Mouse (Mus musculus) activated CD4-positive, CD25-positive, alpha-beta regulatory T cell (primary cell): ENCODE results near the gene Rab5c. TPM values are rescaled to one million over a fixed set of nuclear protein-coding genes. Genes with fewer than 3 reads are reported as not detected.

Experiments
- polyA plus RNA-seq, 2 experiments: library from polyadenylated mRNA; unstranded; fragments of 100-300 nt; shearing (Covaris generic); gene quantifications; one replicate each; pipeline ENCODE4 v1.2.1; 2017

The Rab5c gene
- 100 to 1,000 TPM in 1 of 2 experiments, 10 to 100 TPM in 1; 75.3 to 112 TPM for polyA plus RNA-seq

DNA sequence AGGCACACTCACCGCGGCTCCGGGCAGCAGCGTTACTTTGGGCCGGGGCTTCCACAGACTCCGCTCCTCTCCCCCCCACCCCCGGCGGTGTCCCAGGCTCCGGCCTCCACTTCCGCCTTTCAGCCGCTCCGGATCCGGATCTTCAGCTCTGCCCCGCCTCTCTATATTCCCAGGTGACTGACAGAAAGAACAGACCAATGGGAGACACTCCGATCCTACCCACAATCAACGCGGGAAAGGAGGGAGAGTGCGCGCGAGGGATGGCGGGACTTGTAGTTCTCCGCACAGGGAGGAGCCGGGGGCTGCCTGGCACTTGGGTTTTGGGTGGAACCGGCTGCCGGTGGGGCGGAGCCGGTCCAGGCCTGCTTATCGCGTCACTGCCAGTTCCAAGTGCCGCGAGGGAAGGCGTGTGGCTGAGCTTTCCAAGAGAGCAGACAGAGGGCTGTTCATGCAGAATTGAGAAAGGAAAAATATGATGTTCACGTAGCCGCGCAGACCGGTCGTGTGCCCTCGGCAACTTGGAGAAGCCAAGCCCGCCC, at the start of gene Rab5c:
Gene Rab5c (minus strand): TSS at position 150 of the 539 bp plus-strand sequence.

GRCm38 (mm10) chr11:100770646-100771408, 32.8 kb upstream of the Rab5c start, which contains the start of gene Ghdc:
TSS of gene Ghdc (minus strand) at chr11:100770957.

GRCm38 (mm10) chr11:100762831-100763230, 24.8 kb upstream of the Rab5c start, which contains the start of gene Hcrt:
TSS of gene Hcrt (minus strand) at chr11:100762931.

GRCm38 (mm10) chr11:100759611-100760233, 21.7 kb upstream of the Rab5c start, which contains the start of gene Kcnh4:
TSS of gene Kcnh4 (minus strand) at chr11:100759942.

DNA sequence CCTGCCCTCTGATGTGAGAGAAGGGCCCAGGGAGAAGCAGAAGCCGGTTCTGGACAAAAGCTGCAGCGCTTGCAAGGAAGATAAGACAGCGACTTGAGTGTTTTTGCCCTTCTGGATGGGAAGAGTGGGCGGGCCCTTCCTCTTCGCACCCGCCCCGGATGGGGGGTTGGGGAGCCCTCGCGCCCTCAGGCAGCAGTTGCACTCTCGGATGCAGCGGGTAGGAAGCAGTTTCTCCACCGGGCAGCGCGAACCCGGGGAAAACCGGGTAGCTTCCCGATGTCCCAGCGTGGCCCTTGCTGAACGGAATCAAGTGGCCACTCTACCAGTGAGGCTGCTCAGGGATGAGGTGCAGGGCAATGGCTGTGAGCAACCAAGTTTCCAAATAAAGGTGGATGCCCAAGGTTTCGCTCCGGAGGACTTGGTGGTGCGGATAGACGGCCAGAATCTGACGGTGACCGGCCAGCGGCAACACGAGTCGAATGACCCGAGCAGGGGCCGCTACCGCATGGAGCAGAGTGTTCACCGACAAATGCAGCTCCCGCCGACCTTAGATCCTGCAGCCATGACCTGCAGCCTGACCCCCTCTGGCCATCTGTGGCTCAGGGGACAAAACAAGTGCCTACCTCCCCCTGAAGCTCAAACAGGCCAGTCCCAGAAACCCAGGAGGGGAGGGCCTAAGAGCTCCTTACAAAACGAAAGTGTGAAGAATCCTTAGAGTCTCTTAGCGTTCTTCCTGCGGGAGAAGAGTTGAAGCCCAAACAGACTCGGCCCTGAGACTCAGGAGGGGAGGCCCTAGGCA, 24.1 kb downstream of the Rab5c start, which contains the start of gene Hspb9:
Gene Hspb9 (plus strand): TSS at position 116 of the 799 bp plus-strand sequence.

GRCm38 (mm10) chr11:100711783-100712615, 26.0 kb downstream of the Rab5c start, which contains the start of gene Kat2a:
TSS of gene Kat2a (minus strand) at chr11:100712465.

GRCm38 (mm10) chr11:100703851-100704531, 34.0 kb downstream of the Rab5c start, which contains the start of gene Dhx58:
TSS of gene Dhx58 (minus strand) at chr11:100704271.

GRCm38 (mm10) chr11:100692164-100692616, 45.8 kb downstream of the Rab5c start, which contains the start of gene Zfp385c:
TSS of gene Zfp385c (minus strand) at chr11:100692455.

Other genes starting within 250 kb of the Rab5c start
- 100 to 1,000 TPM in 1 of 2 experiments, 10 to 100 TPM in 1; 94.4 to 139 TPM for gene Acly, start 210.2 kb downstream of the Rab5c start, polyA plus RNA-seq
- gene Ttc25, start 192.6 kb downstream of the Rab5c start, polyA plus RNA-seq: 1 to 10 TPM in 1 of 2 experiments, under 1 TPM in 1; 0.16 to 1.3 TPM
- gene Cnp, start 163.3 kb downstream of the Rab5c start, polyA plus RNA-seq: 100 to 1,000 TPM; 373 to 396 TPM
- 10 to 100 TPM; 28.6 to 31.5 TPM for gene Nkiras2, start 119.0 kb downstream of the Rab5c start, polyA plus RNA-seq
- gene Dnajc7, start 118.0 kb downstream of the Rab5c start, polyA plus RNA-seq: 100 to 1,000 TPM; 424 to 540 TPM
- gene Zfp385c, start 45.8 kb downstream of the Rab5c start, polyA plus RNA-seq: under 1 TPM; 0.23 to 0.85 TPM
- 10 to 100 TPM; 20.8 to 33.7 TPM for gene Dhx58, start 33.9 kb downstream of the Rab5c start, polyA plus RNA-seq
- 10 to 100 TPM; 41.8 to 50.3 TPM for gene Kat2a, start 25.8 kb downstream of the Rab5c start, polyA plus RNA-seq
- 1 to 10 TPM in 1 of 2 experiments, under 1 TPM in 1; 0.65 to 1.3 TPM for gene Hspb9, start 24.4 kb downstream of the Rab5c start, polyA plus RNA-seq
- gene Kcnh4, start 21.7 kb upstream of the Rab5c start, polyA plus RNA-seq: under 1 TPM in 1 of 2 experiments, not detected in 1; 0.04 TPM
- gene Hcrt, start 24.7 kb upstream of the Rab5c start, polyA plus RNA-seq: not detected
- gene Ghdc, start 32.7 kb upstream of the Rab5c start, polyA plus RNA-seq: 1 to 10 TPM; 1.2 to 4.5 TPM
- gene Stat5b, start 112.5 kb upstream of the Rab5c start, polyA plus RNA-seq: 100 to 1,000 TPM in 1 of 2 experiments, 10 to 100 TPM in 1; 92.0 to 154 TPM
- gene Stat5a, start 121.1 kb upstream of the Rab5c start, polyA plus RNA-seq: 10 to 100 TPM; 75.2 to 88.1 TPM
- gene Stat3, start 201.3 kb upstream of the Rab5c start, polyA plus RNA-seq: 100 to 1,000 TPM; 167 to 244 TPM
- not detected for gene Cavin1, start 232.7 kb upstream of the Rab5c start, polyA plus RNA-seq